Mouse (Mus musculus) liver, embryonic 16.5 days (tissue): ENCODE measurements around the gene Rbm47. TPM values are rescaled to one million over a fixed set of nuclear protein-coding genes. Genes with fewer than 3 reads are reported as not detected.
"Not testable (repeated sequence)": the region's sequence is repeated elsewhere in the genome, so short reads cannot be mapped to it uniquely, and the experiment has no call there.

Experiments used
- ATAC-seq: fragments of 200-750 bp; cut with Nextera tagmentation; 2 replicates; pipeline ENCODE4 v1.8.0; 2017; ENCODE audit warnings: low read depth, mild to moderate bottlenecking, moderate number of reproducible peaks, moderate library complexity
- H3K27ac ChIP-seq: fragments of 300-500 bp; sonication (generic); 2 replicates; pipeline ENCODE4 v1.5.1; 2014; ENCODE audit warnings: mild to moderate bottlenecking, low read length
- H3K27me3 ChIP-seq: fragments of 300-500 bp; sonication (generic); 2 replicates; pipeline ENCODE4 v1.6.1; 2014; ENCODE audit warnings: low read depth, low read length, mixed read lengths; ENCODE audit not compliant: control insufficient read depth, insufficient read depth
- H3K36me3 ChIP-seq: fragments of 300-500 bp; sonication (generic); 2 replicates; pipeline ENCODE4 v1.6.1; 2014; ENCODE audit warnings: mild to moderate bottlenecking; ENCODE audit not compliant: control insufficient read depth, insufficient read depth
- H3K4me1 ChIP-seq: fragments of 300-500 bp; sonication (generic); 2 replicates; pipeline ENCODE4 v1.6.1; 2014; ENCODE audit warnings: low read depth, low read length, mixed read lengths; ENCODE audit not compliant: control insufficient read depth
- H3K4me2 ChIP-seq: fragments of 300-500 bp; sonication (generic); 2 replicates; pipeline ENCODE4 v1.6.1; 2014; ENCODE audit warnings: low read depth, low read length, mixed read lengths
- H3K4me3 ChIP-seq: fragments of 300-500 bp; sonication (generic); 2 replicates; pipeline ENCODE4 v1.5.1; 2014; ENCODE audit warnings: low read depth, mild to moderate bottlenecking, low read length
- H3K9ac ChIP-seq: fragments of 300-500 bp; sonication (generic); 2 replicates; pipeline ENCODE4 v1.6.1; 2014; ENCODE audit warnings: low read depth, low read length
- H3K9me3 ChIP-seq: fragments of 300-500 bp; sonication (generic); replicated peaks from 2 replicates; pipeline ENCODE4 v1.6.1; 2016; ENCODE audit warnings: low read length; ENCODE audit not compliant: control insufficient read depth
- WGBS: fragments of 180-500 bp; shearing (Covaris S2); extraction: QIAGEN DNeasy Blood & Tissue Kit; methylation state at CpG from one replicate; pipeline ENCODE4 v1.1.7; 2014; ENCODE audit not compliant: insufficient replicate concordance; 5-methylcytosine and 5-hydroxymethylcytosine counted together
- microRNA-seq: library from miRNA; unstranded; fragments of <30 nt; microRNA quantifications from one replicate; pipeline ENCODE4, GENCODE M21; 2016
- polyA plus RNA-seq: library from polyadenylated mRNA; unstranded; fragments of >200 nt; fragmentation: Nextera tagmentation; extraction: Ambion mirVana; gene quantifications from 2 replicates; pipeline ENCODE4 v1.2.1, GENCODE M21; 2015

Rbm47 gene
- polyA plus RNA-seq, 1 experiment from 2014 or later: 19.3 TPM

DNA sequence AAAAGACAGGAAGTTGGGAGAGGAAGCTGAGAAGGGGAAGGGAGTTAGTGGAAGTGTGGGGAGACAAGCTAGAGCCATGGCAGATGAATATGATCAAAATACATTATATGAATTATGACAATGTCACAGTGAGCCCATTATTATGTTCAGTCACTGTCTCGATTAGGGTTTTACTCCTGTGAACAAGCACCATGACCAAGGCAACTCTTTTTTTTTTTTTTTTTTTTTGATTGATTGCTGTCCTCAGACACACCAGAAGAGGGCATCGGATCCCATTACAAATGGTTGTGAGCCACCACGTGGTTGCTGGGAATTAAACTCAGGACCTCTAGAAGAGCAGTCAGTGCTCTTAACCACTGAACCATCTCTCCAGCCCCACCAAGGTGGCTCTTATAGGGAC is 185.9 kb downstream of the Rbm47 start:
- not testable (repeated sequence) for H3K4me3 ChIP-seq

DNA sequence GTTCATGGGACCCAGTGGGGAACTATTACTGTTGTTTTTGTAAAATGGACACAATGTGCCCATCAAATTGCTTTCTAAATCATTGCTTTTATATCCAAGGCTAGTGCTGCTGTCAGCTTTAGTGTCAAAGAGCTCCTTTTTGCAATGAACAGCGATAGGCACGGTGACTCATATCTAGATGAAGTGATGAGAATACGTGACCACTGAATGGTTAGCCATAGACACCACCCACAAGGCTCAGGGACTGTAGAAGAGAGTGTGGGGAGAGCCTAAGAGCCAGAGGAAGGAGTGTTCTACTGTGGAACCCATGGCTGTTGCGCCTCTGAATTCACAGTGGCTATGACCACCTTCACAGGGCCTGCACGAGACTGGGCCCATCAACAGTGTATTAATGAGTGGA is 186.5 kb downstream of the Rbm47 start:
- no peak for ATAC-seq
- no peak overlapping the region for H3K4me3 ChIP-seq
- H3K36me3 ChIP-seq: no peaks in the 10 kb centered on the region
- H3K9ac ChIP-seq: no peak overlapping the region
- no peaks in the 10 kb centered on the region for H3K27me3 ChIP-seq
- no peaks in the 10 kb centered on the region for H3K9me3 ChIP-seq
- WGBS: 66% methylated on average over 5 of the region's 5 CpGs
- no peaks in the 10 kb centered on the region; the same call in 1 of the 2 replicates for H3K4me1 ChIP-seq
- H3K27ac ChIP-seq: no peak overlapping the region
- no peak overlapping the region for H3K4me2 ChIP-seq

More for the DNA sequence above, 185.9 kb downstream of the Rbm47 start:
- not testable (repeated sequence) for ATAC-seq, H3K4me2 ChIP-seq, H3K4me1 ChIP-seq, H3K27ac ChIP-seq, H3K9me3 ChIP-seq, H3K27me3 ChIP-seq, H3K9ac ChIP-seq, H3K36me3 ChIP-seq
- WGBS: 52% methylated on average over 3 of the region's 3 CpGs

DNA sequence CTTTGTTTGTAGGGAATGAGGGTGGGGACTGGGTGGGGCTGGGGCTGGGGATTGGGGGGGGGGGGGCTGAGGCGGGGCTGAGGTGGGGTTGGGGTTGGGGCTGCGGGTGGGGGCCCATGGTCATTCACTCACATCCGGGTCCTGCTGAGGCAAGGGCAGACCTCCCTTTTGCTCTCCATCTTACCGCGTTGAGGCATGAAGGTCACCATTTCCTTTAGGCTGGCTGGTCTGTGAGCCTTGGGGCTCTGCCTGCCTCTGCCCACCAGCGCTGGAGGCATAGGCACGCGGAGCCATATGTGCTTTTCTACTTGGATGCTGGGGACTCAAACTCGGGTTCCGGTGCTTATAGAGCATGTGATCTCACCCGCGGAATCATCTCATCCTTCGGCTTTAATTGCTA is 197.2 kb downstream of the Rbm47 start:
- WGBS: 78% methylated on average over 13 of the region's 13 CpGs
- H3K4me3 ChIP-seq: no peak overlapping the region

DNA sequence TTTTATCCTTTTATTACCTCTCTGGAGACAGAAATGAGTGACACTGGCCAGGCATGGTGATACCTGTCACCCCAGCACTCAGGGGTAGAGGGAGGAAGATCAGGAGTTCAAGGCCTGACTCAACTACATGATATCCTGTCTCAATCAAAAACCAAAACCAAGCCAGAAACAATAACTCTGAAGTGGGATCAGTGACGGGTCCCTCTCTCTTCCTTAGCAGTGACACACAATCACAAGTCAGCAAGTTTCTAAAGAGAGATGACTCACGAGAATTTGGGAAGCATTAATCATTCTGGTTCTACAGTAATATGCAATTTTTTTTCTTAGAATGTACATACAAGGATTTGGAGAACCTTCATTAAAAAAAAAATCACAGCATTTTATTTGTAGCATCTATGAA is 199.7 kb downstream of the Rbm47 start:
- no peaks in the 10 kb centered on the region for H3K4me1 ChIP-seq
- no peak for ATAC-seq
- H3K4me3 ChIP-seq: no peak overlapping the region
- H3K27ac ChIP-seq: no peak overlapping the region
- no peaks in the 10 kb centered on the region for H3K36me3 ChIP-seq
- no peaks in the 10 kb centered on the region for H3K9me3 ChIP-seq
- H3K4me2 ChIP-seq: no peak overlapping the region
- no peak overlapping the region for H3K9ac ChIP-seq
- H3K27me3 ChIP-seq: no peaks in the 10 kb centered on the region
- 38% methylated on average over 2 of the region's 2 CpGs for WGBS

More for the DNA sequence above, 197.2 kb downstream of the Rbm47 start:
- H3K27ac ChIP-seq: no peak overlapping the region
- no peak for ATAC-seq
- no peaks in the 10 kb centered on the region for H3K36me3 ChIP-seq
- H3K9ac ChIP-seq: no peak overlapping the region
- no peak overlapping the region for H3K4me2 ChIP-seq
- H3K4me1 ChIP-seq: no peaks in the 10 kb centered on the region
- no peaks in the 10 kb centered on the region for H3K27me3 ChIP-seq
- no peaks in the 10 kb centered on the region for H3K9me3 ChIP-seq

GRCm38 (mm10) chr5:65968004-65968403 is 204.9 kb downstream of the Rbm47 start:
- WGBS: 79% methylated on average over 3 of the region's 3 CpGs
- no peaks in the 10 kb centered on the region for H3K27me3 ChIP-seq
- H3K36me3 ChIP-seq: no peaks in the 10 kb centered on the region
- no peak for ATAC-seq
- H3K4me2 ChIP-seq: no peak overlapping the region
- H3K9me3 ChIP-seq: no peaks in the 10 kb centered on the region
- H3K4me1 ChIP-seq: no peaks in the 10 kb centered on the region
- H3K4me3 ChIP-seq: no peak overlapping the region
- no peak overlapping the region for H3K9ac ChIP-seq
- no peak overlapping the region for H3K27ac ChIP-seq

- Histone ChIP-seq H3K36me3 (no peaks in the 10 kb centered on the region), H3K27ac (no peak overlapping the region), H3K4me1 (no peaks in the 10 kb centered on the region), H3K9ac (no peak overlapping the region), H3K9me3 (no peaks in the 10 kb centered on the region), H3K4me2 (no peak overlapping the region), H3K4me3 (no peak overlapping the region), H3K27me3 (no peaks in the 10 kb centered on the region)
- 59% methylated on average over 12 of the region's 12 CpGs for WGBS
- ATAC-seq: no peak
Measured at GRCm38 (mm10) chr5:65967091-65967490, 205.8 kb downstream of the Rbm47 start.

Small RNAs within 50 kb of the gene (microRNA-seq; reads per million reads assigned to microRNA genes)
- gene Gm25952: not detected

Other genes starting within 250 kb of the Rbm47 start
- 0.12 TPM in 1 of 2 replicates, not detected in the other for gene Chrna9, start 238.2 kb downstream of the Rbm47 start, polyA plus RNA-seq
- 0.24 TPM in 1 of 2 replicates, not detected in the other for gene 9130230L23Rik, start 168.8 kb downstream of the Rbm47 start, polyA plus RNA-seq
- 0.04 TPM in 1 of 2 replicates, not detected in the other for gene Nsun7, start 86.8 kb upstream of the Rbm47 start, polyA plus RNA-seq